Mouse (Mus musculus) C2C12 (cell line): ENCODE data around the gene Tgfb1.

Experiments
- CEBPB ChIP-seq: IDR thresholded peaks from one replicate; pipeline ENCODE4 v1.6.1; 2011; ENCODE audit warnings: low read depth, mild to moderate bottlenecking, control low read depth, moderate library complexity
- CTCF ChIP-seq: IDR thresholded peaks from one replicate; pipeline ENCODE4 v1.5.1; 2011; ENCODE audit not compliant: control insufficient read depth, insufficient read depth, insufficient read length
- MAX ChIP-seq: IDR thresholded peaks from one replicate; pipeline ENCODE4 v1.6.1; 2011; ENCODE audit warnings: mild to moderate bottlenecking, control low read depth
- MYOD1 ChIP-seq: IDR thresholded peaks from one replicate; pipeline ENCODE4 v1.6.1; 2011; ENCODE audit warnings: low read depth; ENCODE audit not compliant: control insufficient read depth, insufficient read length
- USF1 ChIP-seq: IDR thresholded peaks from one replicate; pipeline ENCODE4 v1.6.1; 2011; ENCODE audit warnings: low read depth, mild to moderate bottlenecking, control low read depth, moderate library complexity

- TF ChIP-seq CTCF (no peak), MAX (no peak), USF1 (no peak), CEBPB (no peak), MYOD1 (no peak)
These were observed 5.2 kb upstream of the Tgfb1 start for GRCm38 (mm10) chr7:25681341-25682231.
